Mouse (Mus musculus) limb, embryonic 12.5 days (tissue): ENCODE results near the gene Atp6v1e1. TPM values are rescaled to one million over a fixed set of nuclear protein-coding genes. Genes with fewer than 3 reads are reported as not detected.

Experiments
- ATAC-seq: fragments of 200-750 bp; cut with Nextera tagmentation; 2 replicates; pipeline ENCODE4 v1.8.0; 2017; ENCODE audit warnings: low read depth, moderate TSS enrichment; ENCODE audit not compliant: insufficient number of reproducible peaks, insufficient read depth, low FRiP score, low TSS enrichment
- H3K27ac ChIP-seq: fragments of 300-500 bp; sonication (generic); 2 replicates; pipeline ENCODE4 v1.5.1; 2016; ENCODE audit warnings: mild to moderate bottlenecking, moderate library complexity
- H3K27me3 ChIP-seq: fragments of 300-500 bp; sonication (generic); 2 replicates; pipeline ENCODE4 v1.6.1; 2016; ENCODE audit warnings: mild to moderate bottlenecking, moderate library complexity
- H3K36me3 ChIP-seq: fragments of 300-500 bp; sonication (generic); 2 replicates; pipeline ENCODE4 v1.6.1; 2016; ENCODE audit warnings: mild to moderate bottlenecking, moderate library complexity
- H3K4me1 ChIP-seq: fragments of 300-500 bp; sonication (generic); replicated peaks from 2 replicates; pipeline ENCODE4 v1.6.1; 2016
- H3K4me2 ChIP-seq: fragments of 300-500 bp; sonication (generic); 2 replicates; pipeline ENCODE4 v1.6.1; 2016; ENCODE audit warnings: mild to moderate bottlenecking, moderate library complexity
- H3K4me3 ChIP-seq: fragments of 300-500 bp; sonication (generic); replicated peaks from 2 replicates; pipeline ENCODE4 v1.5.1; 2016; ENCODE audit warnings: mild to moderate bottlenecking
- H3K9ac ChIP-seq: fragments of 300-500 bp; sonication (generic); replicated peaks from 2 replicates; pipeline ENCODE4 v1.6.1; 2016; ENCODE audit warnings: mild to moderate bottlenecking, moderate library complexity
- H3K9me3 ChIP-seq: fragments of 300-500 bp; sonication (generic); 2 replicates; pipeline ENCODE4 v1.6.1; 2016; ENCODE audit warnings: mild to moderate bottlenecking, moderate library complexity
- WGBS: fragments of 180-500 bp; shearing (Covaris S2); methylation state at CpG from one replicate; pipeline ENCODE4 v1.1.7; 2016; 5-methylcytosine and 5-hydroxymethylcytosine counted together
- polyA plus RNA-seq: library from polyadenylated mRNA; unstranded; fragments of >200 nt; fragmentation: Nextera tagmentation; extraction: Ambion mirVana; gene quantifications from 2 replicates; pipeline ENCODE4 v1.2.1, GENCODE M21; 2016

Gene Atp6v1e1
- polyA plus RNA-seq, 1 experiment from 2014 or later = 109 TPM

GRCm38 (mm10) chr6:120836389-120837151 lies 14.0 kb upstream of the Atp6v1e1 start:
- Histone ChIP-seq H3K4me1 (peaks cover 8% of the 10 kb centered on the region), H3K4me2 (peak overlapping the region; percentile 64), H3K9ac (peak overlapping the region; percentile 95), H3K9me3 (no peaks in the 10 kb centered on the region), H3K27me3 (no peaks in the 10 kb centered on the region), H3K4me3 (peak overlapping the region; percentile 92), H3K27ac (peak overlapping the region; percentile 96), H3K36me3 (no peaks in the 10 kb centered on the region; the same call in 1 of the 2 replicates)
- ATAC-seq = peak; percentile 67
- 5% methylated on average over 37 of the region's 37 CpGs for WGBS

- H3K27me3 ChIP-seq = no peaks in the 10 kb centered on the region
- H3K4me1 ChIP-seq = peaks cover 8% of the 10 kb centered on the region
- 5% methylated on average over 40 of the region's 40 CpGs for WGBS
- H3K9ac ChIP-seq = peak within 1 kb of the TSS; percentile 95
- no peaks in the 10 kb centered on the region for H3K9me3 ChIP-seq
- peak within 1 kb of the TSS; percentile 92 for H3K4me3 ChIP-seq
- H3K36me3 ChIP-seq = no peaks in the 10 kb centered on the region; the same call in 1 of the 2 replicates
- H3K4me2 ChIP-seq = peak within 1 kb of the TSS; percentile 64
- peak; percentile 90 for ATAC-seq
- peak within 1 kb of the TSS; percentile 96 for H3K27ac ChIP-seq
Observed at GRCm38 (mm10) chr6:120835474-120836374, 13.1 kb upstream of the Atp6v1e1 start, which contains the start of gene Bcl2l13. Gene Bcl2l13, plus strand, starts transcription at chr6:120836212.

GRCm38 (mm10) chr6:120834766-120835321 lies 12.3 kb upstream of the Atp6v1e1 start:
- no peak for ATAC-seq
- Histone ChIP-seq H3K9me3 (no peaks in the 10 kb centered on the region), H3K36me3 (no peaks in the 10 kb centered on the region), H3K9ac (no peak overlapping the region), H3K27me3 (no peaks in the 10 kb centered on the region), H3K27ac (no peak overlapping the region), H3K4me3 (no peak overlapping the region), H3K4me1 (peaks cover 8% of the 10 kb centered on the region), H3K4me2 (no peak overlapping the region)
- 85% methylated on average over 4 of the region's 4 CpGs for WGBS

- Histone ChIP-seq H3K9me3 (no peaks in the 10 kb centered on the region), H3K36me3 (no peaks in the 10 kb centered on the region), H3K9ac (no peak overlapping the region), H3K27ac (no peak overlapping the region), H3K4me2 (no peak overlapping the region), H3K4me1 (peaks cover 3% of the 10 kb centered on the region; the same call in 1 of the 2 replicates), H3K27me3 (no peaks in the 10 kb centered on the region; the same call in 1 of the 2 replicates), H3K4me3 (no peak overlapping the region)
- 72% methylated on average over 4 of the region's 4 CpGs for WGBS
- ATAC-seq = no peak
Observed at GRCm38 (mm10) chr6:120832097-120832496, 9.5 kb upstream of the Atp6v1e1 start.

GRCm38 (mm10) chr6:120830866-120831608 lies 8.4 kb upstream of the Atp6v1e1 start:
- Histone ChIP-seq H3K4me2 (no peak overlapping the region), H3K27ac (no peak overlapping the region), H3K36me3 (no peaks in the 10 kb centered on the region), H3K27me3 (no peaks in the 10 kb centered on the region; the same call in 1 of the 2 replicates), H3K4me1 (no peaks in the 10 kb centered on the region; the same call in 1 of the 2 replicates), H3K9ac (no peak overlapping the region), H3K4me3 (no peak overlapping the region), H3K9me3 (no peaks in the 10 kb centered on the region)
- ATAC-seq = no peak
- 61% methylated on average over 4 of the region's 4 CpGs for WGBS

- Histone ChIP-seq H3K27me3 (no peaks in the 10 kb centered on the region; the same call in 1 of the 2 replicates), H3K9me3 (no peaks in the 10 kb centered on the region), H3K9ac (no peak overlapping the region), H3K4me2 (no peak overlapping the region), H3K36me3 (no peaks in the 10 kb centered on the region), H3K4me3 (no peak overlapping the region), H3K27ac (no peak overlapping the region), H3K4me1 (no peaks in the 10 kb centered on the region)
- no peak for ATAC-seq
- 45% methylated on average over 1 of the region's 1 CpGs for WGBS
Observed at GRCm38 (mm10) chr6:120830056-120830455, 7.5 kb upstream of the Atp6v1e1 start.

GRCm38 (mm10) chr6:120822937-120823614 lies 483 bp upstream of the Atp6v1e1 start:
- Histone ChIP-seq H3K4me1 (peaks cover 13% of the 10 kb centered on the region), H3K27ac (no peak overlapping the region), H3K9me3 (no peaks in the 10 kb centered on the region), H3K4me3 (peak overlapping the region; percentile 89; the same call in 1 of the 2 replicates), H3K4me2 (peak overlapping the region; percentile 72; the same call in 1 of the 2 replicates), H3K36me3 (peaks cover 13% of the 10 kb centered on the region), H3K9ac (no peak overlapping the region), H3K27me3 (no peaks in the 10 kb centered on the region)
- ATAC-seq = no peak
- 78% methylated on average over 10 of the region's 10 CpGs for WGBS

- 58% methylated on average over 5 of the region's 5 CpGs for WGBS
- Histone ChIP-seq H3K27me3 (no peaks in the 10 kb centered on the region), H3K27ac (no peak overlapping the region), H3K9me3 (no peaks in the 10 kb centered on the region), H3K4me3 (peak overlapping the region; percentile 89), H3K36me3 (peaks cover 23% of the 10 kb centered on the region), H3K4me1 (peaks cover 13% of the 10 kb centered on the region), H3K4me2 (peak overlapping the region; percentile 72), H3K9ac (peak overlapping the region; percentile 82)
- no peak for ATAC-seq
Observed at GRCm38 (mm10) chr6:120821715-120822114, 878 bp downstream of the Atp6v1e1 start.

GRCm38 (mm10) chr6:120820941-120821340 lies 1.7 kb downstream of the Atp6v1e1 start:
- Histone ChIP-seq H3K9me3 (no peaks in the 10 kb centered on the region), H3K4me3 (no peak overlapping the region), H3K9ac (no peak overlapping the region), H3K27ac (no peak overlapping the region), H3K4me1 (peaks cover 13% of the 10 kb centered on the region), H3K36me3 (peaks cover 23% of the 10 kb centered on the region), H3K27me3 (no peaks in the 10 kb centered on the region), H3K4me2 (peak overlapping the region; percentile 72)
- no peak for ATAC-seq
- 87% methylated on average over 1 of the region's 1 CpGs for WGBS

GRCm38 (mm10) chr6:120820144-120820543 lies 2.4 kb downstream of the Atp6v1e1 start:
- H3K4me2 ChIP-seq = no peak overlapping the region
- 86% methylated on average over 5 of the region's 5 CpGs for WGBS

More at GRCm38 (mm10) chr6:120820144-120820543, 2.4 kb downstream of the Atp6v1e1 start:
- no peak overlapping the region for H3K27ac ChIP-seq
- H3K4me1 ChIP-seq = peaks cover 13% of the 10 kb centered on the region
- peaks cover 23% of the 10 kb centered on the region for H3K36me3 ChIP-seq
- no peak overlapping the region for H3K9ac ChIP-seq
- no peaks in the 10 kb centered on the region for H3K9me3 ChIP-seq
- no peak overlapping the region for H3K4me3 ChIP-seq
- ATAC-seq = no peak
- H3K27me3 ChIP-seq = no peaks in the 10 kb centered on the region
